Mouse (Mus musculus) cortical plate, adult 2 months (tissue): ENCODE measurements at regions not wholly inside any gene's neighbourhood (a gene's known extent, or its start where the extent isn't known, plus 50 kb on each side); places are given as distances from the start of the nearest gene placed in this dataset.

Source experiments
- CTCF ChIP-seq: fragments of 200-500 bp; IDR thresholded peaks from 2 replicates; pipeline ENCODE4 v1.5.1; 2011; ENCODE audit warnings: mild to moderate bottlenecking, control low read depth, low read length; ENCODE audit not compliant: insufficient read depth; ENCODE audit errors: extremely low read depth
- POLR2A ChIP-seq: fragments of 200-500 bp; IDR thresholded peaks from 2 replicates; pipeline ENCODE4 v1.6.1; 2011; ENCODE audit warnings: mild to moderate bottlenecking, low read length, control low read depth; ENCODE audit not compliant: insufficient read depth; ENCODE audit errors: extremely low read depth

DNA sequence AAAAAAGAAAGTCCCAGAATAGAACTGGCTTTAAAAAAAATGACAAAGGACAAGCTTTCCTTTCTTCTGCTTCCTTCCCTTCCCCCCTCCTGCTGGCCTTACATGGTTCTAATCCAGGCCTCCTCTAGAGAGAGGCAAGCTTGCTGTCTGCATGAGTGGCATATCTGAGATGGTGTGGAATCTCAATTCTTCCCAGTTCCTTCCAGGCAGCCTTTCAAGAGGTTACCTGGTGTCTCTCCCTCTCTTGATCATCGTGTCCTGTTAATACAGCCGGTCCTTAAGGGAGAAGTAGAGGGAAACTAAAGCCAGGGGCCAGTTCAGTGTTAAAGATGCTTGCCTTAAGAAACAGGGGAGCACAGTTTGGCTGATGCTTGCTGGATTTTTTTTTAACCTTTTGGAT lies 607.1 kb upstream of the Clint1 start:
- TF ChIP-seq CTCF, result no peak
- TF ChIP-seq POLR2A, result no peak
